Mouse (Mus musculus): ENCODE measurements at regions not wholly inside any gene's neighbourhood (a gene's known extent, or its start where the extent isn't known, plus 50 kb on each side); places are given as distances from the start of the nearest gene placed in this dataset.
A peak's percentile ranks its signal among the peaks of the same experiment; 100 is the strongest.

- DNase-seq (ENCODE audit: low spot score in 2 of 2): no peak
Measured at GRCm38 (mm10) chr7:53482150-53482837, 1353.0 kb upstream of the Luzp2 start.

GRCm38 (mm10) chr7:53486126-53486525 is 1349.2 kb upstream of the Luzp2 start:
- DNase-seq (ENCODE audit: low spot score in 2 of 2): peak in 1 of 2 experiments; percentile 2

- no peak for DNase-seq (ENCODE audit: low spot score in 2 of 2)
Measured at GRCm38 (mm10) chr7:53522195-53522917, 1312.9 kb upstream of the Luzp2 start.

Measured in layer of hippocampus, adult 8-10 months (tissue).